Mouse (Mus musculus) G1E-ER4 (cell line): ENCODE measurements around the gene Atxn1. TPM values are rescaled to one million over a fixed set of nuclear protein-coding genes. Genes with fewer than 3 reads are reported as not detected.

Experiments used
- GATA1 ChIP-seq: IDR thresholded peaks from one replicate; pipeline ENCODE4 v1.8.0; 2012; ENCODE audit warnings: low read length, inconsistent platforms
- polyA plus RNA-seq: library from polyadenylated mRNA; stranded (reverse); fragments of >175 nt; gene quantifications from 2 replicates; pipeline ENCODE4 v1.2.3, GENCODE M21; 2012

Gene Atxn1
- polyA plus RNA-seq, 1 experiment: 5.5 TPM

DNA sequence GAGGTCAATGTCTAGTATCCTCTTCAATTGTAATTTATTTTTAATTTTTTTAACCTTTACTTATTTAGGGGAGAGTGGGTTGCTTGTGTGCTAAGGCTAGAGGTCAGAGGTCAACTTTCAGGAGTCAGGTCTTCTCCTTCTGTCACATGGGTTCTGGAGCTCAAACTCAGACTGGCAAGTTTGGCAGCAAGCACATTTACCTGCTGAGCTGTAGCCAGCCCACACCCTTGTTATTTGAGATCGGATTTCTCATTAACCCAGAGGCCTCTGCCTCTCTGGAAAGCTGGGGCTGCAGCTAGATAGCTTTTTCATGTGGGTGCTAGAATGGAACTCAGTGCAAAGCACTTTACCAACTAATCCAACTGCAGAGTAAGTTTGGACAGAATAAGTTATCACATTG lies 148.1 kb downstream of the Atxn1 start:
- no peak for TF ChIP-seq GATA1

DNA sequence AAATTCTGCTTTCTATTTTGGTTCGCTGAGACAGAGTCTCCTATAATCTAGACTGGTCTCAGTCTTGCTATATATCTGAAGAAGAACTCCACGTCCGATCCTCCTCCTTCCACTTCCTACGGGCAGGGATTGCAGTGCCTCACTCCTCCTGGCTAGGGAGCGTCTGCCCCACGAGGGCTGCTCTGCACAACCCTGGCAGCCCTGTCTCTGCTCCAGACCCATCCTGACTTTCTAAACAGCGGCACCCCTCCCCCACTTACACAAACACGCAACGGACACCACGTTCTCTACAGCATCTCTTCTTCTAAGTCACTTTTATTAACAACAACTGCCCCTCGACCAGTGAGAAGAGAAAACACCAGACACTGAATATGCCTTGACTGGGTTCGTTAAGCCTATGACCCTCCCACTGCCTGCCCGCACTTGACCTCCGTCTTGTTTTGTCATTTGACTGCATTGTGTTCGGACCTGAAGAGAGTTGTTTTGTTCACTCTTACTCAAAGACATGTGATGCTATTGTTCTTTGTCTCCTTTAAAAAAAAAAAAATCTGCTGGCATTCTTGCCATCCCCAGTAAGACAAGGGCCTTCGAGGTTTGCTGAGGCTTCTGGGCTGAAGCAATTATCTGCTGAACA lies 154.9 kb downstream of the Atxn1 start:
- no peak for TF ChIP-seq GATA1

GRCm38 (mm10) chr13:45807593-45808043 lies 157.2 kb downstream of the Atxn1 start:
- no peak for TF ChIP-seq GATA1

GRCm38 (mm10) chr13:45806600-45807525 lies 157.9 kb downstream of the Atxn1 start:
- no peak for TF ChIP-seq GATA1

DNA sequence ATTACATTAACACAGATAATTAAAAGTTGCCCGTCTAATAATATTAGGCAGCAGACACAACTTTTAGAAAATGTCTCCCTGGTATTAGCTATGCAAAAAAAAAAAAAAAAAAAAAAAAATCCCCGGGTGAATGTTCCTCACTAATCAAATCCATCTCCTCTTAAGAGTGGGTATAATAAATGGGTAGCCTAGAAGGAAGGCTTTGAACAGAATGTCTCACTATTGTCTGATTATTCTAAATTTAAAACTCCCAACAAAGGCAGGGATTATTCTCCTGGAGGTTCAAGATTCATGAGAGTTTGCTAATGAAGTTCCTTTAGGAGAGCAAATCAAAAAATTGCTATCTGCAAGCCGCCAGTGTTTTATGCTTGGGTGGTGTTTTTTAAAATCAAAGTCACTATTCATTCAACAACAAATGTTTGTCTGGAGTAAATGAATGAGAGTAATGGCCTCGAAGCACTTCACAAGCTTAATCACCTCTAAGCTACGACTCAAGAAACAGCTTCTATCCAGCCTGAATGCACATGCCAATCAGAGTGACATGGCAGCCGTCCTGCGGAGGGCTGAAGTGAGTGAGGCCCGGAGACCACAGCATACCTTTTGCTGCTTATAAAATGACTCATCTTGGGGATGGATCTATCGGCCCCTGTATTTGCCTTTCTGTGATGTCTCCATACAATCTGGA lies 158.8 kb downstream of the Atxn1 start:
- no peak for TF ChIP-seq GATA1

GRCm38 (mm10) chr13:45802620-45803410 lies 162.0 kb downstream of the Atxn1 start:
- no peak for TF ChIP-seq GATA1

DNA sequence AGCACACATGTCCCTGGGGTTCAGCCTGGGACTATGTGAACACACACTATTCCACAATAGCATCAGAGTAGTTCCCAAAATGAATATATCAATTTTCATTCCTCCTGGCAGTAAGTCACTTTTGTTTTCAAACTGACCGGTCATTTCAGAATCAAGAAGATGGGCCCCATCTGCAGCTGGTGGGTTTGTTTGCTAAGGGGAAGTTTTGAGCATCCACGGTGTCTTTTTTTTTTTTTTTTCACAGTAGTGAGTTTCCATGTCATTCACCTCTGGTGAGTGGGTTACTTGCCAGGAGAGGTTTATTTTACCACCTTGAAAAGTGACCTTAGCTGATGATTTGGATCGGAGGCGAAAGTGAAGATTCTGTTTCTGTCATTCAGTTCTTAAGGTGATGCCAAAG lies 166.6 kb downstream of the Atxn1 start:
- TF ChIP-seq GATA1: no peak

DNA sequence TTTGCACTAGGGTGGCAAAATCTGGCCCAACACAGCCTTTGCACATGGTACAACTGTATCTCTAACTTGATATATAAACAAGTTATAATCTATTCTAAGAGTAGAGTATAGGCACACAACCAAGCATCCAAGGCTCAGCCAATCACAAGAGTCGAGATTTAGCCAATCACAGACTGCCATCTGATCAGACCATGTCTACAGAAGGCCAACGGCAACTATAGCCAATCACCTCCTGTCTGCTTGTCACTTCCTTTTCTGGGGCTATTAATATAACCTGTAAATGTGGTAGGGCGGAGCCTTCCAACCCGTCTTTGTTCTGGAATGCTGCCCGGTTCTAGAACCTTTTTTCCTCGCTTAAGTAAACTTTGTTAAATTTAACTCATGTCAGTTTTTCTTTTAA lies 167.1 kb downstream of the Atxn1 start:
- no peak for TF ChIP-seq GATA1

DNA sequence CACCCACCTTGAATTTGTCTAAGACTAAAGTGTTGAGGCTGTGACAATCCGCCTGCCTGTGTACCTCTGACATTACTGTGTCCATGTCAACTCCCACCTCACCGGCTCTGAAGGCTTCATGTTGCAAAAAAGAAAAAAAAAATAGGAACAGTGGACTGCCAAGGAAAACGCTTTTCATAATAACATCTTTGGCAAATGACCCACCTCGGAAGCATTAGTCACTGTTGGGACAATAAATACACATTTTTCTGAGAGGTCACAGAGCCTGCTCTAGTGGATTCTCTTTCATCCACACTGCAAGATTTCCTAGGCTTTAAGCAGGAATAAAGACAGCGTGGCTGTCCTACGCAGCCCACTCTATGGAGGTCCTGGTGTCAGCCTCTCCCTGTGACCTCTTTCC lies 168.5 kb downstream of the Atxn1 start:
- TF ChIP-seq GATA1: no peak

GRCm38 (mm10) chr13:45793796-45794195 lies 171.0 kb downstream of the Atxn1 start:
- no peak for TF ChIP-seq GATA1

- TF ChIP-seq GATA1: no peak
Measured at GRCm38 (mm10) chr13:45786409-45786808, 178.4 kb downstream of the Atxn1 start.

- TF ChIP-seq GATA1: no peak
Measured at GRCm38 (mm10) chr13:45783681-45784080, 181.1 kb downstream of the Atxn1 start.

GRCm38 (mm10) chr13:45778750-45779149 lies 186.1 kb downstream of the Atxn1 start:
- no peak for TF ChIP-seq GATA1

GRCm38 (mm10) chr13:45778171-45778570 lies 186.6 kb downstream of the Atxn1 start:
- TF ChIP-seq GATA1: no peak

GRCm38 (mm10) chr13:45775516-45775915 lies 189.3 kb downstream of the Atxn1 start:
- TF ChIP-seq GATA1: no peak
